Mouse (Mus musculus) MEL (cell line): Measurements from ENCODE around the gene Foxj2. TPM values are rescaled to one million over a fixed set of nuclear protein-coding genes. Genes with fewer than 3 reads are reported as not detected.

ENCODE experiments used
- DNase-seq: peaks from one replicate; pipeline ENCODE4 v3.0.0; 2011; ENCODE audit warnings: low read depth, low spot score
- H3K27ac ChIP-seq: 2 replicates; pipeline ENCODE4 v1.5.1; 2012; ENCODE audit warnings: low read depth, mild to moderate bottlenecking, control low read depth, low read length, moderate library complexity; ENCODE audit not compliant: control insufficient read depth
- H3K27me3 ChIP-seq, 2 experiments: fragments of 150-350 bp in 1 of 2; sonication (generic) in 1 of 2; 2 replicates each; pipeline ENCODE4 v1.6.1; 2012; ENCODE audit warnings: low read length in 2 of 2, mild to moderate bottlenecking in 2 of 2, improper control_type of control experiment in 1 of 2, moderate library complexity in 1 of 2; ENCODE audit not compliant: insufficient read depth in 2 of 2, control insufficient read depth in 1 of 2
- H3K36me3 ChIP-seq, 2 experiments: 2 replicates each; pipeline ENCODE4 v1.6.1; 2012 to 2014; ENCODE audit warnings: low read length in 2 of 2, improper control_type of control experiment in 1 of 2, inconsistent platforms in 1 of 2, mild to moderate bottlenecking in 1 of 2; ENCODE audit not compliant: insufficient read depth in 2 of 2, control insufficient read depth in 1 of 2
- H3K4me1 ChIP-seq, 2 experiments: fragments of 150-350 bp in 1 of 2; sonication (generic) in 1 of 2; 2 replicates each; pipeline ENCODE4 v1.6.1; 2012; ENCODE audit warnings: low read length in 2 of 2, improper control_type of control experiment in 1 of 2, mild to moderate bottlenecking in 1 of 2; ENCODE audit not compliant: insufficient read depth in 2 of 2, control insufficient read depth in 1 of 2
- H3K4me3 ChIP-seq, 2 experiments: fragments of 150-350 bp in 1 of 2; sonication (generic) in 1 of 2; 2 replicates each; pipeline ENCODE4 v1.5.1; 2012; ENCODE audit warnings: low read depth in 2 of 2, low read length in 2 of 2, mild to moderate bottlenecking in 2 of 2, moderate library complexity in 2 of 2, control low read depth in 1 of 2, improper control_type of control experiment in 1 of 2; ENCODE audit not compliant: control insufficient read depth in 1 of 2, insufficient read depth in 1 of 2
- H3K79me2 ChIP-seq: 2 replicates; pipeline ENCODE4 v1.6.1; 2012; ENCODE audit warnings: mild to moderate bottlenecking, low read length, moderate library complexity; ENCODE audit not compliant: control insufficient read depth, poor library complexity, insufficient read depth
- H3K9ac ChIP-seq: 2 replicates; pipeline ENCODE4 v1.6.1; 2012; ENCODE audit warnings: low read depth, mild to moderate bottlenecking, control low read depth, low read length, moderate library complexity; ENCODE audit not compliant: control insufficient read depth, poor library complexity, severe bottlenecking
- H3K9me3 ChIP-seq: fragments of 150-350 bp; sonication (generic); replicated peaks from 2 replicates; pipeline ENCODE4 v1.6.1; 2012; ENCODE audit warnings: mild to moderate bottlenecking, low read length, improper control_type of control experiment, moderate library complexity; ENCODE audit not compliant: insufficient read depth
- BHLHE40 ChIP-seq: IDR thresholded peaks from 2 replicates; pipeline ENCODE4 v1.6.1; 2012; ENCODE audit warnings: low read depth, mild to moderate bottlenecking, inconsistent platforms, low read length, improper control_type of control experiment, borderline replicate concordance
- CHD1 ChIP-seq: IDR thresholded peaks from 2 replicates; pipeline ENCODE4 v1.6.1; 2012; ENCODE audit warnings: low read depth, mild to moderate bottlenecking, inconsistent platforms, low read length, improper control_type of control experiment
- ETS1 ChIP-seq: IDR thresholded peaks from 2 replicates; pipeline ENCODE4 v1.6.1; 2012; ENCODE audit warnings: low read depth, mild to moderate bottlenecking, inconsistent platforms, low read length, improper control_type of control experiment, moderate library complexity
- GATA1 ChIP-seq: IDR thresholded peaks from 2 replicates; pipeline ENCODE4 v1.6.1; 2011; ENCODE audit warnings: low read depth, low read length, improper control_type of control experiment
- HCFC1 ChIP-seq: IDR thresholded peaks from 2 replicates; pipeline ENCODE4 v1.6.1; 2012; ENCODE audit warnings: low read depth, mild to moderate bottlenecking, inconsistent platforms, low read length, improper control_type of control experiment, moderate library complexity
- JUND ChIP-seq: IDR thresholded peaks from 2 replicates; pipeline ENCODE4 v1.6.1; 2011; ENCODE audit warnings: low read depth, mild to moderate bottlenecking, improper control_type of control experiment, low read length
- KAT2A ChIP-seq: conservative IDR thresholded peaks from 2 replicates; pipeline ENCODE4 v1.6.1; 2012; ENCODE audit warnings: low read depth, low read length, improper control_type of control experiment, inconsistent platforms
- MAX ChIP-seq: IDR thresholded peaks from 2 replicates; pipeline ENCODE4 v1.6.1; 2011; ENCODE audit warnings: low read length, improper control_type of control experiment
- MYB ChIP-seq: IDR thresholded peaks from 2 replicates; pipeline ENCODE4 v1.6.1; 2011; ENCODE audit warnings: mild to moderate bottlenecking, low read depth, low read length, improper control_type of control experiment
- MYC ChIP-seq: IDR thresholded peaks from 2 replicates; pipeline ENCODE4 v1.6.1; 2011; ENCODE audit warnings: low read depth, mild to moderate bottlenecking, low read length, improper control_type of control experiment, moderate library complexity
- NELFE ChIP-seq: IDR thresholded peaks from 2 replicates; pipeline ENCODE4 v1.6.1; 2011; ENCODE audit warnings: low read depth, low read length, improper control_type of control experiment
- POLR2AphosphoS5 ChIP-seq: IDR thresholded peaks from 2 replicates; pipeline ENCODE4 v1.6.1; 2012; ENCODE audit warnings: low read depth, borderline replicate concordance, mild to moderate bottlenecking, inconsistent platforms, low read length, moderate library complexity, mixed read lengths
- RAD21 ChIP-seq: IDR thresholded peaks from 2 replicates; pipeline ENCODE4 v1.6.1; 2011; ENCODE audit warnings: mild to moderate bottlenecking, low read depth, low read length, improper control_type of control experiment
- SIN3A ChIP-seq: IDR thresholded peaks from 2 replicates; pipeline ENCODE4 v1.6.1; 2012; ENCODE audit warnings: low read length, improper control_type of control experiment, inconsistent platforms
- TBP ChIP-seq: IDR thresholded peaks from 2 replicates; pipeline ENCODE4 v1.8.0; 2011; ENCODE audit warnings: low read depth, low read length, improper control_type of control experiment
- TCF12 ChIP-seq: IDR thresholded peaks from 2 replicates; pipeline ENCODE4 v1.6.1; 2014; ENCODE audit warnings: low read depth, mild to moderate bottlenecking, inconsistent platforms, low read length, improper control_type of control experiment, moderate library complexity
- UBTF ChIP-seq: IDR thresholded peaks from 2 replicates; pipeline ENCODE4 v1.6.1; 2012; ENCODE audit warnings: low read depth, mild to moderate bottlenecking, inconsistent platforms, low read length, improper control_type of control experiment, moderate library complexity, borderline replicate concordance; ENCODE audit not compliant: insufficient read depth
- USF1 ChIP-seq: IDR thresholded peaks from 2 replicates; pipeline ENCODE4 v1.6.1; 2014; ENCODE audit warnings: low read depth, mild to moderate bottlenecking, inconsistent platforms, low read length, improper control_type of control experiment, moderate library complexity
- USF2 ChIP-seq, 2 experiments: IDR thresholded peaks; 2 replicates each; pipeline ENCODE4 v1.6.1; 2011 to 2012; ENCODE audit warnings: improper control_type of control experiment in 2 of 2, low read length in 2 of 2, borderline replicate concordance in 1 of 2, inconsistent platforms in 1 of 2, low read depth in 1 of 2, mild to moderate bottlenecking in 1 of 2; ENCODE audit not compliant: insufficient read depth in 1 of 2
- ZC3H11A ChIP-seq: IDR thresholded peaks from 2 replicates; pipeline ENCODE4 v1.6.1; 2012; ENCODE audit warnings: low read depth, mild to moderate bottlenecking, inconsistent platforms, low read length, improper control_type of control experiment
- ZMIZ1 ChIP-seq: IDR thresholded peaks from 2 replicates; pipeline ENCODE4 v1.6.1; 2012; ENCODE audit warnings: low read depth, mild to moderate bottlenecking, inconsistent platforms, low read length, improper control_type of control experiment, moderate library complexity
- ZNF384 ChIP-seq: IDR thresholded peaks from 2 replicates; pipeline ENCODE4 v1.6.1; 2012; ENCODE audit warnings: low read depth, mild to moderate bottlenecking, inconsistent platforms, low read length, improper control_type of control experiment
- polyA plus RNA-seq, 2 experiments: library from polyadenylated mRNA; stranded (reverse) in 1 of 2; unstranded in 1 of 2; fragments of >175 nt in 1 of 2; fragments of >200 nt in 1 of 2; gene quantifications; 2 replicates each; pipeline versions ENCODE4 v1.2.1 to v1.2.4; 2012; ENCODE audit warnings: low replicate concordance in 2 of 2, low read depth in 1 of 2; ENCODE audit not compliant: insufficient read length in 2 of 2, insufficient read depth in 1 of 2, missing spikeins in 1 of 2
- total RNA-seq: library from RNA; depleted of rRNA; stranded (reverse); fragments of 300-350 nt; gene quantifications from 2 replicates; pipeline ENCODE4 v1.2.3, GENCODE M21; 2012

Gene Foxj2
- total and polyA plus RNA-seq, 3 experiments = 2.2 to 8.6 TPM; not detected in 1

DNA sequence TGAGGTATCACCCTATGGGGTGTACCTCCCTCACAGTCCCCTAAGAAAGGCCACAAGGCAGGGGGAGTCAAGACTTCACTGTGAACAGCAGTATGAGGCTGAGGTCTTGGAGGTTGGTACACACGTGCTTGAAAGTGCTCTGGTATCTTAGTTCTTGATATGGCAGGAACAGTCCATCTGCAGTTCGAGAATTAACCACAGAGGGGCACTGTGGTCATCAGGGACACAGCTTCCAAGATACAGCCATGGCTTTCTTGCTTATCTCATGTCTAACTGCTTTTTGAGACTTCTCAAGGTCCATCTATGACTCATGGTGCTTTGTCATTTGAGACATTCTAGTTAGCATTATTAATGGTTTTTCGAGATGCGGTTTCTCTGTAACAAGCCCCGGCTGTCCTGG, 15.3 kb upstream of the Foxj2 start (continued):
- peak; percentile 86 for TF ChIP-seq SIN3A
- TF ChIP-seq MYB = peak; percentile 70
- TF ChIP-seq, all 39 proteins: peak for 25

DNA sequence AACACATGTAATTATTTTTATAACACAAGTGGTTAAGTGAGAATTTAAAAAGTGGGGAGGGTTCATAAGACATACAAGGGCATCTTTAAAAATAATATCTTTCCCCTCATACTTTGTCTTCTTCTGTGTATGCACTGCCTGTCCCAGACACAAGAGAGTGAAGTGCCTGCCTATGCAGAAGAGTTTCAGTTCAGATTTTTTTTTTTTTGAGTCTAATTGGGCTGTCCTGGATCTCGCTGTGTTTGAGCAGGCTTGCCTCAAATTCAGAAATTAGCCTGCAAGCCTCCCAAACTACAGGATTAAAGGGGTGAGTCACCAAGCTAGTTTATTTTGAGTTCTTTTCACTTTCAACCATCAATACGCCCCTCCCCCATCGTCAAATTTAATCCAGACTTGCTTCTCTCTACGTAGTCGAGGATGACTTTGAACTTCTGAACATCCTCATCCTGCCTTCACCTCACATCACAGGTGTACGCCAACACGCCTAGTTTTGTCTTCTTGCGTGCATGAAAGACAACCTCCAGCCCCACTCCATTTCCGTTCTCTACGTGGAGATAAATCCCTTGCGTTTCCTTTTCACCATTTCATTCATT, 9.6 kb upstream of the Foxj2 start:
- TF ChIP-seq ETS1 (no peak), SIN3A (no peak), JUND (no peak), POLR2AphosphoS5 (no peak), NELFE (no peak), USF2 (IDR thresholded peaks at IDR 0.05; ENCODE audit: borderline replicate concordance in 1 of 2, insufficient read depth in 1 of 2, low read depth in 1 of 2, low read length in 2 of 2) (no peak), GATA1 (no peak), CHD1 (0 out of 2 replicates have a peak, but pooled peaks have one; percentile 46), MYC (no peak), TCF12 (no peak), RAD21 (no peak), ZNF384 (peak; percentile 47; the same call in 1 of the 2 replicates), BHLHE40 (no peak), USF1 (no peak), KAT2A (no peak), ZC3H11A (no peak), TBP (no peak), UBTF (no peak), MAX (no peak; the same call in 1 of the 2 replicates), ZMIZ1 (0 out of 2 replicates have a peak, but pooled peaks have one; percentile 24), HCFC1 (no peak)
- TF ChIP-seq, all 39 proteins: peak for 3
- peaks cover 0 to 18% of the 10 kb centered on the region in 2 experiments; a peak in 2 of 4 replicates for H3K36me3 ChIP-seq
- peak overlapping the region; percentile 61 to 86 for H3K4me3 ChIP-seq
- no peaks in the 10 kb centered on the region for H3K27me3 ChIP-seq
- H3K27ac ChIP-seq = peak overlapping the region; percentile 96
- peaks cover 7 to 14% of the 10 kb centered on the region in 2 experiments for H3K4me1 ChIP-seq
- H3K9ac ChIP-seq = peak overlapping the region; percentile 82
- no peak for DNase-seq
- no peaks in the 10 kb centered on the region; the same call in 1 of the 2 replicates for H3K79me2 ChIP-seq
- no peaks in the 10 kb centered on the region for H3K9me3 ChIP-seq
